Mouse (Mus musculus) small intestine, adult 2 months (tissue): ENCODE results near the gene Vmn2r1.

ENCODE experiments used
- CTCF ChIP-seq: fragments of 200-500 bp; IDR thresholded peaks from 2 replicates; pipeline ENCODE4 v1.5.1; 2012; ENCODE audit warnings: low read depth, mild to moderate bottlenecking, control low read depth, inconsistent platforms, low read length, moderate library complexity, mixed read lengths; ENCODE audit not compliant: insufficient replicate concordance, insufficient read length; ENCODE audit errors: extremely low read depth
- POLR2A ChIP-seq: fragments of 200-500 bp; IDR thresholded peaks from 2 replicates; pipeline ENCODE4 v1.6.1; 2012; ENCODE audit warnings: low read depth, mild to moderate bottlenecking, control low read depth, inconsistent platforms, low read length, moderate library complexity

DNA sequence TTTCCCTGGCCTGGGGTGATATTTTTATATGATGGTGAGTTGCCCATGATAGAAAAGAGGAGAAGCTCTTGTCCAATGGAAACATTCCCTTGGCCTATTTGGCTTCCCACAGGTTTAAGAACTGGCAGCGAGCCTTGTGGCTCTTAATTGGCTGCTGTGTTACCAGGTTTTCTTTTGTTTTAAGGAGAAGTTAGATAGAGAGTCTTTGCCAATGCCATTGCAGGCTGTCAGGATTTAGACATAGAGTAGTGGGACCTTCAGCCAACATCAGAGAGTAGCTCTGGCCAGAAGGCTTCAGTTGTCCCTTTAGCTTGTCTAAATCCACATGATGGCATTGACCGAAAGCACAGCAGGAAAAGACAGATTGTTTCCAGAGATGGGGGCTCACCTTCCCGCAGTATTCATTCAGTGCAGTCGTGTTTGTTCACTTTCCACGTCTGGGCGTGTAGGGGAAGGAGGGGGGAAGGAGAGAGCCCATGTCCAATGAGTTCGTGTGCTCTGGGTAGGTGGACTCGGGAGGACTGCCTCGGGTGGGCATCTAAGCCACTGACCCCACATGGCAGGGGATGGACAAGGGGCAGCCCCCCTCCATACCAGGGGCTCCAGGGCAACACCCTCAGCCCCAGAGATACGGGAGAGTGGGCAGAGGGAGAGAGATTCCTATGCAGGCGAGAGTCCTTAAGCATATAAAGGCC lies 32.2 kb downstream of the Vmn2r1 start:
- no peak for TF ChIP-seq CTCF
- TF ChIP-seq POLR2A = no peak
